ENCODE assay signal across 8 mouse cellular contexts in the genomic region with DNA sequence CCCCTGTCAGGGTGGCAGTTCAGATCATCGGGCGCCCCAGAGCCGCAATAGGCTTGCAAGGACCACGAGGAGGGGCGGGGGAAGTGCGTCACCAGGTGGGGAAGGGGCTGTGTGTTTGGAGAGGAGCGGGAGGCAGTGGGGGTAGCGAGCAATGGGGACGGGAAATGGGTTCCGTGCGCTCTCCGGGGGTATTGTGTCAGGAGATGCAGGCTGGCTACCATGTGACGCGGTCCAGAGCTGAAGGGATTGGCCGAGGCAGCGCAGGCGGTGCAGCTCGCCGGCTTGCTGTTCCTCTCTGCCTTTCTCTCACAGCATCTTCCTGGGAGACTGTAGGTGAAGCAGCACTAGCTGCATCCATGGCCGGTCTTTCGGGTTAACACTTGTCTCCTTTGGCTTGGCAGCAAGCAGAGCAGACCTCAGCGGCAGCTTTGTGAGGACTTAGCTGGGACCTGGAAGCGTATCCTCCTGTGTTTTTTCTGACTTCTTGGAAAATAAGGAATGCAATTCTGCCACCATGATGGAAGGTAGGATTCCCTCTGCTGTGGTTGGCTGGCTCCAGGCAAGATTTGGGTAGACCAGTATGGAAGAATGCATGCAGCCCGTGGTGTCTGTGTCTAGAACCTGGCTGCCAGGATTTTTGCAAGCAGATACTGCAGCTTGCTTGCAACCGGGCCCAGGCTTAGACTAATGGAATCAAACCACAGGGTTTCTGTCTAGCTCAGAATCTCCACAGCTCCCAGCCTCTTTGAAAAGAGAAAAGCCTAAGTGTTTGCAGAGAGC. TPM values are rescaled to one million over a fixed set of nuclear protein-coding genes. Genes with fewer than 3 reads are reported as not detected.
DNase-seq lines count a peak whose midpoint lies in the region; ATAC-seq lines count a peak whose summit lies in the region.

No protein-coding gene starts in this region.

- peak overlapping the region; percentile 58 for H3K4me3 ChIP-seq in hindbrain, embryonic 12.5 days
- peak overlapping the region; percentile 53 for H3K4me3 ChIP-seq in lung, embryonic 16.5 days (ENCODE audit: low read length)

- H3K9ac ChIP-seq in hindbrain, embryonic 12.5 days = peak overlapping the region; percentile 78
- H3K9ac ChIP-seq in lung, embryonic 16.5 days (ENCODE audit: low read length) = peak overlapping the region; percentile 57

- peak overlapping the region; percentile 89 for H3K4me2 ChIP-seq in hindbrain, embryonic 12.5 days (replicated peaks)
- H3K4me2 ChIP-seq in lung, embryonic 16.5 days (ENCODE audit: low read depth, low read length) = peak overlapping the region; percentile 72

- peak; percentile 28 for DNase-seq in WW6 (ENCODE audit: low read depth, low spot score)
- DNase-seq in cerebellum, postnatal 10 days = peak; percentile 96 to 97
- DNase-seq in frontal cortex, postnatal 14 days (ENCODE audit: low spot score in 2 of 2) = peak; percentile 85 to 91
- peak; percentile 88 to 94 for DNase-seq in layer of hippocampus, postnatal 14 days (ENCODE audit: low spot score in 2 of 2)
- peak; percentile 89 for DNase-seq in retina, embryonic 14.5 days (ENCODE audit: low spot score)
- no peak for DNase-seq in T-cell, adult 2 months (ENCODE audit: low spot score)

- no peaks in the 10 kb centered on the region for H3K9me3 ChIP-seq in hindbrain, embryonic 12.5 days (replicated peaks)
- H3K9me3 ChIP-seq in lung, embryonic 16.5 days (ENCODE audit: control insufficient read depth, low read length) = no peaks in the 10 kb centered on the region

- no peaks in the 10 kb centered on the region for H3K27me3 ChIP-seq in hindbrain, embryonic 12.5 days
- H3K27me3 ChIP-seq in lung, embryonic 16.5 days (ENCODE audit: control insufficient read depth, insufficient read depth, low read depth, low read length) = no peaks in the 10 kb centered on the region

- no peaks in the 10 kb centered on the region for H3K36me3 ChIP-seq in hindbrain, embryonic 12.5 days
- no peaks in the 10 kb centered on the region for H3K36me3 ChIP-seq in lung, embryonic 16.5 days (ENCODE audit: control insufficient read depth, insufficient read depth, low read length)

- H3K27ac ChIP-seq in hindbrain, embryonic 12.5 days = peak overlapping the region; percentile 98
- H3K27ac ChIP-seq in lung, embryonic 16.5 days (ENCODE audit: low read length) = peak overlapping the region; percentile 1; the same call in 1 of the 2 replicates

- H3K4me1 ChIP-seq in hindbrain, embryonic 12.5 days = peaks cover 21% of the 10 kb centered on the region
- H3K4me1 ChIP-seq in lung, embryonic 16.5 days (replicated peaks; ENCODE audit: control insufficient read depth, insufficient read depth, low read length) = no peaks in the 10 kb centered on the region; the same call in 1 of the 2 replicates

- 2% methylated on average over 24 of the region's 25 CpGs for WGBS in hindbrain, embryonic 12.5 days
- WGBS in lung, embryonic 16.5 days = 2% methylated on average over 25 of the region's 25 CpGs

- ATAC-seq in hindbrain, embryonic 12.5 days (ENCODE audit: low FRiP score) = peak; percentile 98
- peak; percentile 93 for ATAC-seq in lung, embryonic 16.5 days (ENCODE audit: low read depth)

RNA-seq across cellular contexts. Expression of gene Sgip1, which starts 19.1 kb away (rescaled TPM):
- 42.4 and 46.3 TPM in 2 replicates for polyA plus RNA-seq in hindbrain, embryonic 12.5 days (2016; fragmentation: Nextera tagmentation; extraction: Ambion mirVana)
- total RNA-seq in layer of hippocampus, postnatal 14 days (2021) = 100 to 1,000 TPM; 277 to 311 TPM
- polyA plus RNA-seq in lung, embryonic 16.5 days (2015; fragmentation: Nextera tagmentation; extraction: Ambion mirVana) = 7.5 and 8.2 TPM in 2 replicates
